Mouse (Mus musculus): ENCODE data around the gene Zfyve9.

Zfyve9 gene

GRCm38 (mm10) chr4:108780057-108780863 lies at the start of gene Zfyve9:
Zfyve9 (minus strand) TSS chr4:108780798.
- peak; percentile 64 to 87 for DNase-seq (ENCODE audit: low spot score in 2 of 2)

DNA sequence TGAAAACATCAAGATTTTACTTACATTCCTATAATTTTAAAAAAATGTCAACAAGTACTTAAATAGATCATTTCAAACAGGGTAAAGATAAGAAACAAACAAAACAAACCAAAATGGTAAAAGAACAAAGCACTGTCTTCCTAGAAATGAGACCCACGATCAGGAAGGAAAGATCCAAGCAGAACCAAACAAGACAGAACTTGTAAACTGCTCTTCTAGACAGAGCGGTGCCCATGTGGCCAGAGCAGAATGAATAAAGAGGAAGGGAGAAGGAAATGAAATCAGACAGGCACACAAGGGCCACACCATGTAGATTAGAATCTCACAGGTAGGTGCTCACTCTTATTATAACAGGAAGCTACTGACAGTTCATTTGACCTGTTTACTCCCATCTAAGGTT lies 46.0 kb upstream of the Zfyve9 start:
- no peak for DNase-seq (ENCODE audit: low spot score in 2 of 2)

DNA sequence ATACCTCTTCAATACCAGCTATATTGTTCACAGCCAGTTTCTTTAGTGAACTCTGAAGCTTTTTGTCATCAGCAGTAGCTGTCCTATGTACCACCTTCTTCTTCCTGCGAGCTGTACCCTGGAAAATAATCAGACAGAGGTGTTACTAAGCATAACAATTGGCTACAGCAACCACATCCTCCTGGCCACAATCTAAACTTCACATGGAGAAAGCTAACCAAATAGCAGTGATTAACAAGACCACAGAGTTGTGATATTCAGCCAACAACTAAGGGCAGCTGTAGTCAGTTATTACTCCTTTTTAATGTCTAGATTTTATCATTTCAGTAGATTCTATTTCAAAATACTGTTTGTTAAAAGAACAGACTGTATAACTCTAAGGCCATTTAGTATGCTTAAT lies 45.5 kb upstream of the Zfyve9 start:
- DNase-seq (ENCODE audit: low spot score in 2 of 2) = no peak

DNA sequence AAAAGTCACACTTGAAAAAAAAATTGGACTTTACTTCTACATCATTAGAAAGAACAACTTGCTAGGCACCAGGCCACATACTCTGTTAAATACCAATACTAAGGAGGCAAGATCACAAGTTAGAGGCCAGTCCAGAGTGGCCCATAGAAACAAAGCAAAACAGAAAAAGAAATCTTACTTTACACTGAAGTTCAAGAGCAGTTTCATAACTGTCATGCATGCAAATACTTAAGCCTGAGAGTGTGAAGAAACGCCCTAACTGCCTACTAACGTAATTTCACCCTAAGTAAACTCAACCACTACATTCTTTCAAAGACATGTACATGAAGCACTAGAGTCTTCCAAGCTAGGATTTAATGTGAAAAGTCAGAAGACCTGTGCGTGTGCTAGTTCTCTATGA lies 45.1 kb upstream of the Zfyve9 start:
- no peak for DNase-seq (ENCODE audit: low spot score in 2 of 2)

DNA sequence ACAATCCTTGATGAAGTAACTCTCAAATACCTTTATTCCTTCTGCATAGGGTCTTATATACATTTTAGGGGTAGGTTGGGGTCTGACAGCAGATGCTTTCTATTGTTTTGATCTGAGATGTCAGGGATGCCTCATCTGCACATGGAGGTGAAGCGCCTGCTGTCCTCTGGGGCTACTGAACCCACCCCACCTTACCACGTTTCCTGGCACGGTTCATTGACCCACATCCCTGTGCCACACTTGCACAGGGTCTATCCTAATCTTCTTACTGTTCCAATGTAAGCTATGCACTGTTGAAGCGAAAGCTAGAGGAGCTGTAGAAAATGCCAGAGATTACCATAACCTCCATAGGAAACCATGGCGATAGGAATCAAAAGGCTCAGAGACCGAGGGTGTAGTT lies 31.0 kb upstream of the Zfyve9 start:
- no peak for DNase-seq (ENCODE audit: low spot score in 2 of 2)

- DNase-seq (ENCODE audit: low spot score in 2 of 2) = no peak
Measured at GRCm38 (mm10) chr4:108811142-108811541, 30.5 kb upstream of the Zfyve9 start.

DNA sequence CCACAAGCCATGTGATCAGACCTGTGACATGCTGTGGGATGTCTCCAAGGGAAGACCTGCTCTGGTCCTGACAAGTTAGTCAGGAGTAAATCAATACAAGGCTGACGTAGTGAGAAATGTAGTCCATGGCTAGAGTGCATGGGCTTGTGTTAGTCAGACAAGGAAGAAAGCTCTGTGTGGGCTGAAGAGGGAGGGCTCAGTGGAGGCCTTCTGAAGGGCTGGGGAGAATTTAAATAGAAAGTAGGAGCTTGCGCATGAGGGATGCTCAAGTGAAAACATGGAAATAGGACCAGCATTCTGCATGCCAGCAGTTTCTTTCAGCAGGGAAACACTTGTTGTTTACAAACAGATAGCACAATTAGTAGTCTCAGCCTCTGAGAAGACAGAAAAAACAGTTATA lies 22.9 kb upstream of the Zfyve9 start:
- DNase-seq (ENCODE audit: low spot score in 2 of 2) = no peak

DNA sequence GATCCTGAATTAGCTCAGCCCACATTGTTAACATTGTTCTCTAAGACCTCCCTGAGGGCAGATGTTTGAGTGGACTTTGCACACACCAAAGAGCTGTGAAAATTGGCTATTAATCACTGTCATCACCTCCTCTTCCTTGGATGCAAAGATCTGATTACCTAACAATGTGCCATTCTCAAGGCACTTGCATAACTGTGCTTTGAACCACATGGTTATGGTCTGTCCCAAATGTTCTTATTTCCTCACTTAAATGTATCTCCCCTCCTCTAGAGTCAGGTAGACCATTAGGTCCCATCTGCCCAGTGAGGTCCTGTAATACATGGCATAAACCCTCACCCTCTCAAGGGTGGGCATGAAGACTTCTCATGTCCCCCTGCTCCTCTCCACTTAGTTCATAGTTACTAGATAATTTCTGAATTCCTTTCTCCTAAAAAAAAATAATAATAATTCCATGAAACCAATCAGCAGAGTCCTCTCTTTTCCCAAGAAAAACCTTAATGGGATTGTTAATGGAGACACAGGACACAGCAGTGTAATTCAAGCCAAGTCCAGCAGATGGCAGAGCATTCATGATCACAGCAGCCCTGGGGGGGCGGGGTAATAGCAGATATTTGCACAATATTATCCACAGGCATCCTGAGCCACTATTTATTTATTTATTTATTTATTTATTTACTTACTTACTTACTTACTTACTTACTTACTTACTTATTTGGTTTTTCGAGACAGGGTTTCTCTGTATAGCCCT lies 17.7 kb upstream of the Zfyve9 start:
- DNase-seq (ENCODE audit: low spot score in 2 of 2) = peak; percentile 47 to 73

GRCm38 (mm10) chr4:108796701-108797100 lies 16.1 kb upstream of the Zfyve9 start:
- DNase-seq (ENCODE audit: low spot score in 2 of 2) = no peak

- no peak for DNase-seq (ENCODE audit: low spot score in 2 of 2)
Measured at GRCm38 (mm10) chr4:108793941-108794340, 13.3 kb upstream of the Zfyve9 start.

DNA sequence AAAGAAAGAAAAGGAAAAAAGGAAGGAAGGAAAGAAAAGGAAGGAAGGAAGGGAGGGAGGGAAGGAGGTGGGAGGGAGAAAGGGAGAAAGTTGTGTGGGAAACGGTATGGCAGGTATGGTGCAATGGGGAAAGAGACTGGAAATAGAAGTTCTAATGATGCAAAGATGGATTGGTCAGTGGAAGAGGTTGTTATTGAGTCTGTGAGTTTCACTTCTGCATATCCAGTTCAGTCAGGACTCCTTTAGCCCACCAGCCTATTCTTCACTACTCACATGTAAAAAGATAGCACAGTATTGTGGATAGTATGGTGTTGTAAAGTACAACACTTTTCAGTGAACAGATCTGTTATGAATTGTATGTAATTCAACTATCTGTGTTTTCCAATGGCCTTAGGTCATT lies 9.9 kb upstream of the Zfyve9 start:
- no peak for DNase-seq (ENCODE audit: low spot score in 2 of 2)

- DNase-seq (ENCODE audit: low spot score in 2 of 2) = no peak
Measured at GRCm38 (mm10) chr4:108789258-108789936, 8.8 kb upstream of the Zfyve9 start.

- no peak for DNase-seq (ENCODE audit: low spot score in 2 of 2)
Measured at GRCm38 (mm10) chr4:108782421-108783085, 2.0 kb upstream of the Zfyve9 start.

DNA sequence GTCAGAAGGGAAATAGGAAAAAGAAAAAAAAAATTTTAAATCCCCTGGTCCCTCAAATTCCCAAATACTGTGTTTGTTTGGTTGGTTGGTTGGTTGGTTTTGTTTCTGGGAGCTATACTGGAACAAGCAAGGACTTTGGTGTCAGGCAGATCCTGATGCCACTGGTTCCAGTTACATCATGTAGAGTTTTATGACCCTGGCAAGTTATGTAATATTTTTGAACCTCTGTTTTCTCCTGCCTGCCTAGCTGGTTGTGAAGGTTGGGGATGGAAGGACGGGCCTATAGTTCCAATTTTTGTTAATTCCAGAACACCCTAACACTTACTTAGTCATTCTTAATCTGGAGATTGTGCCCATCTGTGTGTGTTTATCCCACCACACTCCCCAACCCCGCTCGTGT lies 998 bp upstream of the Zfyve9 start:
- no peak for DNase-seq (ENCODE audit: low spot score in 2 of 2)

GRCm38 (mm10) chr4:108780864-108781205 lies 237 bp upstream of the Zfyve9 start:
- no peak for DNase-seq (ENCODE audit: low spot score in 2 of 2)

DNA sequence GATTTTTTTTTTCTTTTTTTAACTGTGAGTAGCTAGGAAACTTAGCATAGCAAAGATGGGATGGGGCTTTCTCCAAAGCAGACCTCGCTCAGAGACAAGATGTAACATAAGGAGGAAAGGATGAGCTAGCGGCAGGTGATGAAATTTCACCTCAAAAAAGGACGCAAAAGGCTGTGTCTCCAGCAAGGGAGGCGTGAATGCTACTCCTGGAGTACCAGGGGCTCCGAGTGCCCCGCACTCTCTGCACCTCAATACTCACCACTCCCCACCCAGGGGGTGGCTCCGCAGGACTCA lies 888 bp downstream of the Zfyve9 start:
- DNase-seq (ENCODE audit: low spot score in 2 of 2) = no peak

DNA sequence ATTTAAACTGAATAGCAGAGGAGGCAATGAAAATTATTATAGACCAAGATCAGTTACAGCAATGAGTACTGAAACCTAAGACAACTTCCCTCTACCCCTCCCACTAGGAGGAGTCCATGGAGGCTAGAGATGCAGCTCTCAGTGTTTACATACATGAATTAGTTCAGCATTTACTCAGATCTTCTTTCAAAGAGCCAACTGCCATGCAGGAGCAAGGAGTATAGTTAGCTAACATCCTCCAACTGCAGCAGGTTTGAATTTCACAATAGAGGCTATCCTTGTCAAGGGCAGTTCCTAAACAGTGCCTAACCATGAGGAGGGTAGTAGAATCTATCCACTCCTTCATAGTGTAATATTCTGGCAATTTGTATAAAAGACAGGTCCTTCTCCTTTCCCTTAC lies 12.1 kb downstream of the Zfyve9 start:
- no peak for DNase-seq (ENCODE audit: low spot score in 2 of 2)

- no peak for DNase-seq (ENCODE audit: low spot score in 2 of 2)
Measured at GRCm38 (mm10) chr4:108759583-108759982, 21.0 kb downstream of the Zfyve9 start.

GRCm38 (mm10) chr4:108746160-108746873 lies 34.3 kb downstream of the Zfyve9 start:
- DNase-seq (ENCODE audit: low spot score in 2 of 2) = no peak

GRCm38 (mm10) chr4:108731582-108731981 lies 49.0 kb downstream of the Zfyve9 start:
- no peak for DNase-seq (ENCODE audit: low spot score in 2 of 2)

DNA sequence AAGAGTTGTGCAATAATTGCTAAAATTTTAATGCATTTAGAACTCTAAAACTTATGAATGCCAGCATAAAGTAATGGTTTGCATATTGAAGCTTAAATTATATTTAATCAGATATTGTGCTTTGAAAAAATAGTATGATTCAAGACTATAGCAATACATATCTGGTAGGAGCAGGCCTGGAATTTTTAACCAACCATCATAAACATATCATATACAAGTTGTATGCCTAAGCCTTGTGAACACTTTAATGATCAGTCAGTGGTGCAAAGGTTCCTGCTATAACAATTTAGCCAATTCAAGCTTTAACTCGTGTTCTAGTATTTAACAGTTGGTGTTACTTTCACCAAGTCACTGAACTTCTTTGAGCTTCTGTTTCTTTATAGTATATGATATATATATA lies 50.1 kb downstream of the Zfyve9 start:
- DNase-seq (ENCODE audit: low spot score in 2 of 2) = no peak

DNA sequence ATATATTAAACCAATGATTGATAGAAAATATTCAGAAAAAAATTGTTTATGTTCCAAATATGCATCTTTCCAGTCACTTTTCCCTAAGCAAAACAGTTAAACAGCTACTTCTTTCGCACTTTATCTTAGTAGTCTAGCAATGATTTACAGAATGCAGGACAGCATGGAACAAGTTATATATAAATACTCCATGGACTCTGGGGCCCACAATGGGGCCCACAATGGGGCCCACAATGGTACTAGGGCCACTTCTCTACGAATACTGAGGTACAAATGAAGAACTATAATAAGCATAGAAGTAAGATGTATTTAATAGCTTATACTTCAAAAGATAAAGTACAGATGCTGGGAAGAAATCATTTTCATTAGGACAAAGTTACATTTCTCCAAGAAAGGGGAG lies 56.5 kb downstream of the Zfyve9 start:
- DNase-seq (ENCODE audit: low spot score in 2 of 2) = no peak

Data from spleen, postnatal 4 days (tissue).